Mouse (Mus musculus) left cerebral cortex, adult 9 months (tissue): ENCODE measurements around the gene Trim16.

Experiments
- DNase-seq, 2 experiments: peaks; one replicate each; pipeline ENCODE4 v3.0.0; 2022; ENCODE audit warnings: low spot score in 2 of 2

The Trim16 gene

DNA sequence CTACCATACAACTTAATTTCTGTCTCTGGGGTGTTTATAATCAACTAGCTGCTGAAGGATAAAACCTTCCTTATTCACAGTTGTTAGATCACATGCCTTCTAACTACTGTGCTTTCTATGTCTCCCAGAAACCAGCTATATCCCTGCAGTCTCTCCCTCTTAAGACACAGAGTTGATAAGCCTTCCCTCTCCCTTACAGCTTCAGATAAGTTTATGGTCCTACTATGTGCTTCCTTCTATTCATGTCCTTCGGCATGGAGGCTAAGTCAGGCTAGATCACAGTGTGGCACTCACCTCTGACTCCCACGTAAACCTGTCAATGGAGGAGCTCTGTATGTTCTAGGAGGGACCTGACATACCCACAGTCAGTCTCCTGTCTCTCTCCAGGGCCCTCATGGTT lies 10.4 kb downstream of the Trim16 start:
- no peak for DNase-seq

DNA sequence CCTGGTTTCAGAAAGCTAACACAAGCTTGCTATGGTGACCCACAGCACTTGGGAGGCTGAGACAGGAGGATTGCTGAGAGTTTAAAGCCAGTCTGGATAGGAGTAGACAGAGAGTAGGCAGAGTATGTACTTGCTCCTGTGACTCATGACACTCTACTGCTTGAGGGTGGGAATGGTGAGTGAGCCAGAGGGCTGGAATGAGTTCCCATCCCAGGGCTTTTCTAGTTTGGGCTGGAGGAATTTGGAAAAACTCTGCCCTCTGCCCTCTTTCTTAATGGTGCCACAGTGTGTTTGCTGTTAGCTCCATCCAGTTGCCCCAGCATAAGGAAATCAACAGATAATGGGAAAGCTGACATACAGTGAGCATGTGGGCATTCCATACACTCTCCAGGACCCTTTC lies 11.9 kb downstream of the Trim16 start:
- DNase-seq = no peak

DNA sequence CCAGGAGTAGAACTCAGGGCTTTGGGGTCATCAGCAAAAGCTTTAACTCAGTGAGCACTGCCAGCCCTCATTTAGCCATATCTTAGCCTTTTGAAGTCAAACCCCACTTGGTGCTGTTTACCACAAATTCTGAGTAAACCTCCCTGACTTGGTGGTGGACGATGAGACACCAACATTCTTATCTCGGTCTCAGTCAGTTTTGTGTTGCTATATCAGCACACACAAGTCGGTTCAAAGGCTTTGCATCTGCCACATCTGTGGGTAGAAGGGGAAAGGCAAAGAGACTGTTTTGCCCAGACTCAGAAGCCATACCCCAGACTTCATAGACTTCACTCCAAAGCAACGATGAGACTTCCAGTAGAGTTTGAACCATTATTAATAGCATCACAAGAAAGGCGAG lies 24.5 kb downstream of the Trim16 start:
- no peak for DNase-seq

DNA sequence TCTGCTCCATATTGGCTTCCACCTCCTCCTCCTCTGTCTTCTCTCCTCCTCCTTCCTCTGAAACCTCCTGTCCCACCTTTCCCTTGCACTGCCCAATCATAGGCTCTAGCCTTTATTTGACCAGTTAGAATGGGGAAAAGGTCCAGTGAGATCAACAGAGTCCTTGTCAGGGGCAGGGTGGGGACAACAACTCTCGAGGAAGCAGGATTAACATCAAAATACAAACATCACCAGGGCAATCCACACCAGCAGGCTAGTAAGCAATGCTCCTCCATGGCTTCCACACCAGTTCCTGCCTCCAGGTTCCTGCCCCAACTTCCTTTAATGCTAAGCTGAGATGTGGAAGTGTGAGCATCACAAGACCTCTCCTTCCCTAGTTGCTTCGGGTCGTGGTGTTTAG lies 25.7 kb downstream of the Trim16 start:
- no peak for DNase-seq

DNA sequence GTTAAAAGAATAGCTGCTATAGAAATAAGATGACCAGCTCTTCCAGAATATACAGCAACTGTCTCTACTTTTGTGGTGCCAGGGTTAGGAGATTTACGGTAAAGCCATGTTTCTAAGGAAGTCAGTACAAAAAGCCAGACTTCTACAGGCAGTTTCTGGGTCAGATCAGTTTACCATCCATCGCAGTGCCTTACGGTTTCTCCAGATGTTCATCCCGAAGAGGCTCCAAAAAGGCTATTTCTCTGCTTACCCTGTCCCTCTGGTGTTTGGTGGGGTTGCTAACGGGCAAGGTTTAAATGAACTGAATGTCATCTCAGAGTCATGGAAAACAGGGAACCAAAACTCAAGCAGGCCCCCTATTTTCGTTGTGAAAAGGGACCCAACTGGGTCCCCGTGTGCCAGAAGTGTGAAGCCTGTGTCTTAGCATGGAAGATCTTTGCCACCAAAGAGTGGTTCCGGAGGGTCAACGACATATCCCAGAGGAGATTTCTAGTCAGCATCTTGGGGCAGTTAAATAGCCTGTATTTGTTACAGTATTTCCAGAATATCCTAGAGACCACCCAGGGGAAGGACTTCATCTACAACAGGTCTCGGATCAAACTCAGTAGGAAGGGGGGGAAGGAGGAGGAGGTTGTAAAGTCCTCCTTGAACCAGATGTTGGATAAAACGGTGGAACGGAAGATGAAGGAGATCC lies 27.1 kb downstream of the Trim16 start, which contains the start of gene Fbxw10:
TSS of gene Fbxw10 (plus strand) at position 109 of the 694 bp plus-strand sequence.
- peak in 1 of 2 experiments; percentile 25 for DNase-seq

DNA sequence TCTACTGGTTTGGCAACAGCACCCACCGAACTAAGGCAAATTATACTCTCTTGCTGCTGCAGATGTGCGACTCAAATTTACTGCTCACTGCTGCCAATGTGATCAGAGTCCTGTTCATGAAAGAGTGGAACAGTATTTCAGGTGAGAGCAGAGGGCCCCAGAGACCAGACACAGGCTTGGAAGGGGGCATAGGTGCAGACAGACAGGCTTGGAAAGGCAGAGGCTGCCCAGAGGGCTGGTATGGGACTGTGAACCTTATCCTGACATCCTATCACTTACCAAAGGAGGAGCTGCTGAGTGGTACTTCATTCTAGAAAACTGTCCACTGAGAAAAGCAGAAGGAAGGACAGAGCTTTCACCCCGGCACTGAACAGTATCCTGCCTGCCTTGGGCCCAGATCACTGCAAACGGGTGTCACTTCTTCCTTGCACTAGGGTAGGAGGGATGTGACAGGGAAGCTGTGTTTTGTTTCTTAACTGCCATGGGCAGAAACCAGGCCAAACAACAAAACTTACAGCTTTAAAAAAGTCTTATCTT lies 27.7 kb downstream of the Trim16 start:
- DNase-seq = no peak

DNA sequence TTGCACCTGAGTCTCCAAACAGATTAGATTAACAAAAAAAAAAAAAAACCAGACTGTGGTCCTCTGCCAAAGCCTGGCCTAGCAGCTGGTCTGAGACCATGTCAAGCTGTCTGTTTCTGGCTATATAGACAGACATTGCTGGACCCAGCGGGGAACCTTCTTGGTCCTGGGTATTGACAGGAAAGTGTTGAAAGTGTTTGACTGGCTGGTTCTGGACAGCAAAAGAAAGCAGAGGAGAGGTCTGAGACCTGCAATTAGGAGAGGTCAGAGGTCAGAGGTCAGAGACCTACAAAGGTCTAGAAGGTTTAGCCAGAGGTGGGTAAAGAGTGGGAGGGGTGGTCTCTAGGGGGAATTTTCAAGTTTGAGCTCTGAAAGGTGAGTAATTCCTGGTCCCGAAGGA lies 28.3 kb downstream of the Trim16 start:
- DNase-seq = no peak

DNA sequence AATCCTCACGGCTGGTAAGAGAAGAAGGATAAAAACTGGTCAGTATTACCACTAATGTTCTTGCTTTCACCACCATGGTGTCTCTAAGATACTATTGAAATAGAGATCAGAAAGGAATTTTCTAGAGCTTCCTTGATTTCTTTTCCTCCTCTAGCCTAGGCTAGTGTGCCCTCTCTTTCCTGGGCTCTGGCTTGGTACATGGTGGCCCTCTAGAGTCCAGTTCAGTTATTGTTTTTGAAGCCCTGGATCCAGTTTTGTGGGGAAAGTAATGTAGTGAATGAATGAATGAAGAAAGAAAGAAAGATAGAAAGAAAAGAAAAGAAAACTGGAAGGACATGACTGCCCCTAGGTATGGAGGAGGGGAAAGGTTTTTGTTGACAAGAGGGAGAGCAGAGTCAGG lies 31.2 kb downstream of the Trim16 start:
- DNase-seq = no peak

DNA sequence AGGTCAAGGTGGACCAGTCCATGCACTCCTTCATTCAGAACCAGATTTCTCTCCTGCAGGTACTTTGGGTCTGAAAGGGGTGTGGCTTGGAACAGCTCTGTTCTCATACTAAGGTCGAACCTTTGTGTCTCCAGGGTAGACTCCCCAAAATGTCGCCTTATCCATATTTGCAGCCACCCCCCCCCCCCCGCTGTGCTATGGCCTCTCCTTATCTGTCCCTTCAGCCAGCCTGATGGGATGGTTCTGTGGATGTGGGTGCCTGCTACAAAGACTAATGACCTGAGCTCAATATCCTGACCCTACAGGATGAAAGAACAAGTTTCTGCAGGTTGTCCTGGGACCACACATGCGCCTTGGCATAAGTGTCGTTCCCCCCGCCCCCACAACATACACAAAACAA lies 33.3 kb downstream of the Trim16 start:
- DNase-seq = no peak

DNA sequence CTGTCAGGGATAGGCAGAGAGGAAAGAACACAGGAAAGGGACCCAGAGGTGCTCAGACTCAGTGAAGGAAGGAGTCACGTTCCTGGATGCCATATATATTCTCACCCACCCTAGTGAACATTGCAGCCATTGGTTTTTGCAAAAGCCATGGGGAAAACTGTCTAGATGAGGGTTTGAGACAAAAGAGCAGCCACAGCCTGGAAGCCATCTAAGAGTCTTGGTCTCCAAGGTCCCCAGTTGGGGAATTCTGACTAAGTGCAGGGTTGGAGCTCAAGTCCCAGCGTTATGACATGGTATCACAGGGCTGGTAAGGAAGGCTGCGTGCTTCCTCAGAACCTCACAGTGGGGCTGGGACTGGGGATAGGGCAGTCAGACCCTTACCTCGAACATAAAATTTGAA lies 45.5 kb downstream of the Trim16 start:
- no peak for DNase-seq

DNA sequence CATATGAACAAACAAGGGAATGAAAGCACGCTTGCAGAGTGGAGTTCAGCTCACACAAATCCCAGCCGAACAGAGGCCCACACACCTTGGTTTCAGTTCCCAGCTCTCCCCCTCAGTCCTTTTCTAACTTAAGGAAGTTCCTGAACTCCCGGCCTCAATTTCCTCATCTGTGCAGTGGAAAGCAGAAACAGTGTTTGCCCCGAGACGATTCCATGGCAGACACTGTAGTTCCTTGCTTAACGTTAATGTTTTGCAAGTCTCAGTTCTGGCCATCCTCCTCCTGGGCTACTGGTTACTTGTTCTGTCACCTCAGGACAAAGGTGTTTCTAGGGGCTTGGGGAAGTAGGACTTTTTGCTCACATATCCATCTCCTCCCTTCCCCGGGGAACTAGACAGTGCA lies 46.7 kb downstream of the Trim16 start:
- no peak for DNase-seq

DNA sequence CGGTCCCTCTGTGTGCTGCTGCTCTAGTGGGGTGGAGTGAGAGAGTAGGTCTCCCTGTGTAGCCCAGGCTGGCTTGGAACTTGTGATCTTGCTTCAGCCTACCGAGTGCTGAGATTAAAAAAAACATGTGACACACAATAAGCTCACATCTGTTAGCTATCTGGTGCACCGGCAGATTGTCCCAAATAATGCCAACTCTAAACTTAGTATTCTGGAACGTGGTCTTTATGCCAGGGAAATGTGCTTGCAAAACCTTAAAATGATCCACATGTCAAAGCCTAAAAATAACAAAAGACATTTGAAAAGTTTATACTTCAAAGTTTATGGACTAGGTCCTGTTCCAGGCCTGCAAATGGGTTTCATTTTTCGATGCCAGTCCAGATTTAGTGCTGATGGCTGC lies 49.2 kb downstream of the Trim16 start:
- no peak for DNase-seq

DNA sequence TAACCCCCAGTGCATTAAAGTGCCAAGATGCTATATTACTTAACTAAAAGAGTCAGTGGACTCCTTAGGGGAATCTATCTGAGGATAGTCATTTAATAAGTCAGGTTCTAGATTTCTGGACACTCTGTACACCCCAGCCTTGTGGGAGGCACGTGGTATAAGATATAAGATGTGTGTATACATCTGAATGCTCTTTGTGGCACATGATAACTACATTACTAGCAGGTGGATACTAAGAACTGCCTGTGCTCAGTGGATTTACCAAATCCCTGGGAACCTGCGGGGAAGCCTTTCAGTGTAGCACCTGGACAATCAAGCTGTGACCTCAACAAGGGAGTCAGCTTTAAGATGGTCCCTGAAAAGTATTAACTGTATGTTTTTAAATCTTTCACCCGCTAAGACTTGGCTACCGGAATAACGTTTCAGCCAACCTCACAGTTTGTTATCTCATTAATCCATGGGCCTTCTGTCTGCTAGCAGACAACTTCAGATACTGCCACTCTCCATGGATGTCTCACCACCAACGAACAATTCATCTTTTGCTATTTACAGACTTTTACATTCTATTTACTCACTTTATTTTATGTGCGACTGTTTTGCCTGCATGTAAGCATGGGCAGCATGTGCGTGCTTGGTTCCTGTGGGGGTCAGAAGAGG lies 49.8 kb downstream of the Trim16 start:
- no peak for DNase-seq

DNA sequence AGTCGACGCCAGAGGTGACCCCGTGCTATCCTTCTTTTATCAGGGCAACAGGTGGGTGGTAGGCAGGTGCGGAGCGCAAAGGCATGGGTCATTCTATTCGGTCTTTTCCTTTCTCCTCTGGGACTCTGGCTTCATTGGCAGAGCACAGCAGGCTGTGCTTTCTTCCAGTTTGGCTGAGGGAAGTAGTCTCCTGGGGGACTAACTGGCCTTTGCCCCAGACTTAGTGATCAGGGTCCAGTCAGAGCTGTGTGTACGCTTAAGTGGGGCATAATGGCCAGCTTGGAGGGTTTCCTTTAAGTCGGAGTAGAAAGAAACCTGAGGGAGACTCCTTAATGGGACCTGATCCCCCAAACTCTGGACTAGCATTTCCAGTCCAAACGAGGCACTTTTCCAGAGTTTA lies 53.4 kb downstream of the Trim16 start:
- no peak for DNase-seq

DNA sequence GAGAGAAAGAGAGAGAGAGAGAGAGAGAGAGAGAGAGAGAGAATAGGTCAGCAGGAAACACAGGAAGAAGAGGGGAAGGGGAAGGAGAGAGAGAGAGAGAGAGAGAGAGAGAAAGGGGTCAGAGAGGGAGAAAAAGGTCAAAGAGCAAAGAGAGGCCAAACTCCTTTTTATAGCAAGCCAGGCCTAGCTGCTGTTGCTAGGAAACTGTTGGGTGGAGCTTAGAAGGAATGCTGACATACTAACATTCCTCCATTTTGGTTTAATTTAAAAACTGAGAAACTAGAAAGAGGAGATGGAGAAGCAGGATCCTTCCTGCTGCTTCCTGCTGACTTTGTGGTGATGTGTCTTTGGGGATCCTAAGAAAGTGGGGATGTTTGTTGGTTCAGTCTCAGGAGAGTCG lies 55.7 kb downstream of the Trim16 start:
- DNase-seq = no peak

DNA sequence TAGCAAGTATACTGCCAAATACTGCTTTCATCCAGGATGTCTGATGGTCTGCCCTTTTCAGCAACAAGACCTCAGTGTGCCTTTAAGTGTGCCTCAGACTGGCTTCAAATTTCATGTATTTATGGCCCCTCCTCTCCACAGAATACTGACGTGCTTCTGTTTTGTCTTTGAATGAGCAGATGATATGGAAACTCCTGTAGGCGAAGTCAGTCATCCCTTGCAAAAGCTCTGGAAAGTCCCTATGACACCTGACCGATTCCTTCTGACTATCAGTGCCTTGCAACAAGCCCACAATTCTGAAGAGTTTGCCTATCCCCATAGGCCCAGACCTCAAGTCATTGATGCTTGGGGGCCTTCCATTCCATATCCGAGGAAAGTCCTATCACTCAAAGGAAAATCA lies 56.4 kb downstream of the Trim16 start:
- DNase-seq = no peak

DNA sequence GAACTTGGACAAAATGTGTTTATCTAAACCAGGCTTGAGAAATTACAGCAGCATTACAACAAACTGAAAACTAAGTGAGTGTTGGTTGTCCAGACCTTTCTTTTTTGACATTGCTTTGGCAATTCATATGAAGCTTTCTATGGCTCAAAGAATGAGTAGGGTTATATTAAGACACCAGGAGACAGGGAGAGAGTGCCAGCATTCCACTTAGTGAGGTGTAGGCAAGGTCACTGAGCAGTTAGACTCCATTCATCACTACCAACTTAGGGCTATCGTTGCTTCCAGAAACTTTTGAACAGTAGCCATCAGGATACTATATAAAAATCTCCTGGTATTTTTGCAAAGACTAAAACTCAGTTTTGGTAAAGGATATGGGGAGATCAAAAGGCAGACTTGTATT lies 57.4 kb downstream of the Trim16 start:
- no peak for DNase-seq

DNA sequence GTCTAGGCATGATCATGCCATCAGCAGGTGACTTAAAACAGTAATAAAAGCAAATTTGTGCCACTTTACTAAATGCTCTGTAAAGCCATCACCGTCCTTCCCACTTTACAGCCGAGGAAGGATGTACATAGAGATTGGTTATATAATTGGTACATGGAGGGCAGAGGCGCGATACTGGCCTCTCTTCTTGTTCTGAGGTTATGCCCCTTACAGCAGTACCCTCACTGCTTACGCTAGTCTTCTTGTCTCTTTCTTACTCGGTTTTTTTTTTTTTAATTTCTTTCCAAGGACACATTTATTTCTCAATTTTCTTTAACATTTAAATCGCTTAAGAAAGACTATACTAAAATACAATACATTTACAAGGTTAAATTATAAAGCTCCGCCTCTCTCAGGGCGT lies 58.7 kb downstream of the Trim16 start:
- peak in 1 of 2 experiments; percentile 34 for DNase-seq

DNA sequence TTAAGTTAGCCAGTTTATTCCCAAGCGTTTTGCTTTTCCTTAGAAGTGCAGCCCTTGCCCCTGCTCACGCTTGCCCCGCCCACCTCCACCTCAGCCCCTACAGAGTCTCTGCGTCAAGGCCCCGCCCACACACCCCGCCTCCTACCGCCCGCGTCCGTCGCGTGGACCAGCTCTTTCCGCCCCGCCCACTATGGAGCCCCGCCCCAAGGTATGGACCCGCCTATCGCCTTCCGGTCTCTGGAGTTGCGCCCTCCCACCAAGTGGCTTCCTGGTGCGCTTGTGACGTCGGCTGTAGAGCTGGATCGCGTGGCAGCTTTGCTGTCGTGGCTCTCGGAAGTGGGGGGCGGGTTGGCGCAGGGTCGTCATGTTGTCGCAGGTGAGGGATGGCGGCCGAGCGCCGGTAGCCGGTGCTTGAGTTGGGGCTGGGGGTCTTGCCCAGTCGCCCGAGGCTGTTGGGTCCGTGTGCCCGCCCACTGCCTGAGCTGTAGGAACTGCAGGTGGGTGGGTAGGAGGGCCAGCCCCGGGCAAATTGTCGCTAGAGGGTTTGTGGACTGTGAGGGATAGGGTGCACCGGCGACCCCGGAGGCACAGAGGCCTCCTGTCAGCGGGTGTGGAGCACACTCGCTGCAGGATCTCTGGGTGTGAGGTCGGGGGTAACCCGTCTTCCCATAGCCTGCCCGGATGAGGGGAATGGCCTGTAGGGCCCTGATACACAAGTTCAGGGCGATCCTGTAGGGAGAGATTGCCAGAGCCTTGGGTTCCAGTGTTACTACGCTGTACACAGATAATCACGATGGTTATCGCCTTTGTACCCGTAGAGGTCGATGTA lies 59.4 kb downstream of the Trim16 start, which contains the start of gene Tvp23b:
TSS of gene Tvp23b (plus strand) at position 236 of the 829 bp plus-strand sequence.
- DNase-seq = peak; percentile 88 to 97

DNA sequence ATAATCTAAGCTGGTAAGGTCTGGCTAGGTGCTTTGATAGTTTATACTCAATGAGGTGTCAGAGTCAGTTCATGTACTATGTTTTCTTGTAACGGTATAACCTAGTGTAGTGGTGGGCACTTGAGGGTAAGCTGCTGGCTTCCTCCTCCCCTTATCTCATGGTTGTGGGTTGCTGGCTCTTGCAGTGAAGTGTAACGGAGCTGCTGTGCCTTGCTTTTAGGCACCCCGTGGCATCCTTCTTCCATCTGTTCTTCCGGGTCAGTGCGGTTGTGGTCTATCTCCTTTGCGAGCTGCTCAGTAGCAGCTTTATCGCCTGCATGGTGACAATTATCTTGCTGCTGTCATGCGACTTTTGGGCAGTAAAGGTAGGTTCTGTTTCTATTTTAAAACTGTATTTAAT lies 63.4 kb downstream of the Trim16 start:
- no peak for DNase-seq

DNA sequence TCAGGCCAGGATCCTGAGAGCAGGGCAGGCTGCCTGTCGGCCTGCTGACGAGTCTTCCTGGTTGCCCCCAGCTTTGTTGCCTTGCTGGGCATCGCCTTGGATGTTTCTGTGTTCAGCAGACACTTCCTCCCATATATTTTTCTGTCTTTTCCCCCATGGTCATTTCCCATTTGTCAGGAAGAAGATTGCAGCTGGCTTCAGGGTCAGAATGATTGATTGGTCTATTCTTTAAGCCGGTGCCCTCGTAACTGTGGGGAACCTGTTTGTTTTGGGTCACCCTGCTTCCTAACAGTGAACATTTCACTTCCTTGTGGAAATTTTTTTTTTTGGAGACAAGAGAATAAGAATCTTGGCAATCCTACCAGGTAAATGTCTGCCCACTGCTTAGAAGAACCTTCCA lies 65.3 kb downstream of the Trim16 start:
- DNase-seq = no peak

DNA sequence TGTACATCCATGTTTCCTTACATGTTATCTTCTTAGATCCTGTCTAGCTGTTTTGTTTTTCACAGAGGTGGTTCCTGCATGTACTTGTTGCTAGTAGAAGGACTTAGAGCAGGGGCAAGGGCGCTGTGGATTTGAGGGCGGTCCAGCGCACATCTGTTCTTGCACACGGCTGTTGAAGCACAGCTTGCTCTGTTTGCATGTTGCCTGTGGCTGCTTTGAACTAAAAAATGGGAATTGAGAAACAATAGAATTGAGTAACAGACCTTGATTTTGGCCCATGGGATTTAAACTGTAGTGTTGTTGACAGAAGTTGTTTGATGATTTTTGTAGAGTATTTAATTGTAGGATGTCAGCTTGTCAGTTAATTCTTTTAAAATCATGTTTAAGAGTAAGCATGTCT lies 70.8 kb downstream of the Trim16 start:
- no peak for DNase-seq
